Mouse (Mus musculus) midbrain, embryonic 14.5 days (tissue): ENCODE measurements around the gene Ist1. TPM values are rescaled to one million over a fixed set of nuclear protein-coding genes. Genes with fewer than 3 reads are reported as not detected.

ENCODE experiments used
- ATAC-seq: fragments of 200-750 bp; cut with Nextera tagmentation; 2 replicates; pipeline ENCODE4 v1.8.0; 2017; ENCODE audit warnings: moderate number of reproducible peaks, moderate library complexity; ENCODE audit not compliant: low FRiP score, low TSS enrichment
- DNase-seq: peaks from one replicate; pipeline ENCODE4 v3.0.0-alpha.2; 2015
- H3K27ac ChIP-seq: fragments of 300-500 bp; sonication (generic); replicated peaks from 2 replicates; pipeline ENCODE4 v1.5.1; 2014; ENCODE audit warnings: mild to moderate bottlenecking, low read depth, low read length, moderate library complexity
- H3K27me3 ChIP-seq: fragments of 300-500 bp; sonication (generic); 2 replicates; pipeline ENCODE4 v1.6.1; 2014; ENCODE audit warnings: low read length, control low read depth, mixed read lengths; ENCODE audit not compliant: control insufficient read depth, insufficient read depth
- H3K36me3 ChIP-seq: fragments of 300-500 bp; sonication (generic); 2 replicates; pipeline ENCODE4 v1.6.1; 2014; ENCODE audit warnings: low read length, control low read depth; ENCODE audit not compliant: control insufficient read depth, insufficient read depth
- H3K4me1 ChIP-seq: fragments of 300-500 bp; sonication (generic); 2 replicates; pipeline ENCODE4 v1.6.1; 2014; ENCODE audit warnings: mild to moderate bottlenecking, antibody characterized with exemption, low read length, control low read depth; ENCODE audit not compliant: control insufficient read depth, insufficient read depth
- H3K4me2 ChIP-seq: fragments of 300-500 bp; sonication (generic); 2 replicates; pipeline ENCODE4 v1.6.1; 2014; ENCODE audit warnings: mild to moderate bottlenecking, low read length, moderate library complexity
- H3K4me3 ChIP-seq: fragments of 300-500 bp; sonication (generic); replicated peaks from 2 replicates; pipeline ENCODE4 v1.5.1; 2014; ENCODE audit warnings: low read depth, low read length
- H3K9ac ChIP-seq: fragments of 300-500 bp; sonication (generic); replicated peaks from 2 replicates; pipeline ENCODE4 v1.6.1; 2014; ENCODE audit warnings: mild to moderate bottlenecking, low read length, moderate library complexity
- H3K9me3 ChIP-seq: fragments of 300-500 bp; sonication (generic); 2 replicates; pipeline ENCODE4 v1.6.1; 2016; ENCODE audit warnings: low read length, control low read depth, mixed read lengths; ENCODE audit not compliant: control insufficient read depth
- WGBS: fragments of 180-500 bp; shearing (Covaris S2); extraction: QIAGEN DNeasy Blood & Tissue Kit; methylation state at CpG from one replicate; pipeline ENCODE4 v1.1.7; 2014; 5-methylcytosine and 5-hydroxymethylcytosine counted together
- polyA plus RNA-seq: library from polyadenylated mRNA; unstranded; fragments of >200 nt; fragmentation: Nextera tagmentation; extraction: Ambion mirVana; gene quantifications from 2 replicates; pipeline ENCODE4 v1.2.1, GENCODE M21; 2014

The Ist1 gene
- polyA plus RNA-seq, 1 experiment from 2014 or later = 187 TPM

DNA sequence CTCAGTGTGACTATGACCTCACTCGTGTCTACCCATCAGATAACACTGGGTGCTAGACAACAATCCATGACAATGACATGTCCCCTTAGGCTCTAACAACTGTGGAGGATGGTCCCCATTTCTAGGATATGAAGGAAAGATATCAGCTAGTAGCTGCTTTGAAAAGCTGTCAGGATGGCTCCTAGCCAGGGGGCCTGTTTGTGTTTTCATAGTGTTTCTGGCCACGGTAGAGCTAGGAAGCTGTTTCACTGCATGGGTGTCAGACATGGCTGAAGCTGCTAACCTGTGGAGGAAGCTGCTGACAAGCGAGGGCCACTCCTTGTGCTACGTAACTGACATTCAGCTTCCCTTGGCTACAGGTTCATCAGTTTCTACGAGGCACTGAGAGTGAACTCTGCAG lies 26.4 kb downstream of the Ist1 start:
- Histone ChIP-seq H3K27ac (no peak overlapping the region), H3K36me3 (peaks cover 41% of the 10 kb centered on the region), H3K27me3 (no peaks in the 10 kb centered on the region), H3K4me3 (no peak overlapping the region), H3K9me3 (no peaks in the 10 kb centered on the region), H3K4me1 (no peaks in the 10 kb centered on the region), H3K9ac (no peak overlapping the region), H3K4me2 (no peak overlapping the region)
- ATAC-seq = no peak
- 88% methylated on average over 5 of the region's 5 CpGs for WGBS
- no peak for DNase-seq

DNA sequence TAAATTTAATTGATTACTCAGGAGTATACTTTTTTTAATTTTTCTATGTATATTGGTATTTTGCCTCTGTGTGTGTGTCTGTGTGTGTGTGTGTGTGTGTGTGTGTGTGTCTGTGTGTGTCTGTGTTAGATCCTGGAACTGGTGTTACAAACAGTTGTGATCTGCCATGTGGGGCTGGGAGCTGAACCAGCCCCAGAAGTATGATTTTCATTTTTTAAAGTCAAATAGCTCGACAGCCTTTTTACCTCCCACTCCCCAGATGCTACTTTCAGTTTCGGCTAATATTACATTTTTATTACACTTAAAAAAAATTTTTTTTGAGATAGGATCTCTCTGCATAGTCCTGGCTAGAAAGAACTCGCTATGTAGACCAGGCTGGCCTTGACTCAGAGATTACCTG lies 30.7 kb downstream of the Ist1 start:
- Histone ChIP-seq H3K9ac (no peak overlapping the region), H3K9me3 (no peaks in the 10 kb centered on the region), H3K4me3 (no peak overlapping the region), H3K4me1 (no peaks in the 10 kb centered on the region), H3K27ac (no peak overlapping the region), H3K36me3 (peaks cover 8% of the 10 kb centered on the region), H3K27me3 (no peaks in the 10 kb centered on the region), H3K4me2 (no peak overlapping the region)
- WGBS = 86% methylated on average over 3 of the region's 3 CpGs
- ATAC-seq = no peak
- no peak for DNase-seq

DNA sequence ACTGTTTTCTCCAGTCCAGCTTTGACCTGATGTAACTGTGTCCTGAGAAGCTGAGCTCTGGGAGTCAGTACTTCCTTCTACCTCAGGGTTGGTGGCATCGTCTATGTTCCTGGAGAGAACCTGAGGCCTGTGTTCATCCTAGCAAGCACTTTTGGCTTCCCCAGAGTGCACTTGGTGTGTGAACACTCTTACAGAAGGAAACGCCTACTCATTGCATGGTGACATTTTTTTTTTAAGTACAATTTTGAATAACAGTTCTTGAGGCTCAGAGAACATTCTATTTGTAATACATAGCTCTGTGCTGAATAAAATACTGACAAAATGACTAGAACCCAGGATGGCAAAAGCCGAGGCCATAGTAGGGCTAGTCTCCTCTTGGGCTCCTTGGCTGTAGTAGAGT lies 36.2 kb downstream of the Ist1 start:
- H3K9me3 ChIP-seq = no peaks in the 10 kb centered on the region
- ATAC-seq (no peak), DNase-seq (no peak)
- no peaks in the 10 kb centered on the region for H3K27me3 ChIP-seq
- WGBS = 92% methylated on average over 3 of the region's 3 CpGs
- H3K4me3 ChIP-seq = no peak overlapping the region
- no peak overlapping the region for H3K9ac ChIP-seq
- no peaks in the 10 kb centered on the region for H3K36me3 ChIP-seq
- no peak overlapping the region for H3K27ac ChIP-seq
- no peaks in the 10 kb centered on the region for H3K4me1 ChIP-seq
- no peak overlapping the region for H3K4me2 ChIP-seq

DNA sequence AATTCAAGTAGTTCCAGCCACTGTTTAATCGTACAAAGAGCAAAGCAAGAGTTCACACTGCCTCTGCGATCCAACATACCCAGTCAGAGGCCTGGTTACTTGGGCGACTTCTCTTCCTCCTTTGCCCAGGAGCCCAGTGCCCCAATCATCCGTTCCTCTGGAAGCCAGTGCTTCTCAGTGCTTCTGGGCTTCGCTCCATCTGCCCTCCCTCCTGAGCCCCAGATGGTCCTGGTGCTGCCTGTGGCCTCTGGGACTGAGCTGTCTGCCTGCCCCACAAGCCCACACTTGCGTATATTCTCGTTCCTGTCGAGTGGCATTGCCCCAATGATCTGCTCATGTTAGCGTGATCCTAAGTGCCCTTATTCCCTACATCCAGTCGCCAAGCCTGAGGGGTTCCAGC lies 42.3 kb downstream of the Ist1 start:
- ATAC-seq (no peak), DNase-seq (no peak)
- Histone ChIP-seq H3K9ac (no peak overlapping the region), H3K9me3 (no peaks in the 10 kb centered on the region), H3K27me3 (no peaks in the 10 kb centered on the region), H3K27ac (no peak overlapping the region), H3K4me1 (no peaks in the 10 kb centered on the region), H3K36me3 (no peaks in the 10 kb centered on the region), H3K4me3 (no peak overlapping the region), H3K4me2 (no peak overlapping the region)
- WGBS = 81% methylated on average over 10 of the region's 10 CpGs

DNA sequence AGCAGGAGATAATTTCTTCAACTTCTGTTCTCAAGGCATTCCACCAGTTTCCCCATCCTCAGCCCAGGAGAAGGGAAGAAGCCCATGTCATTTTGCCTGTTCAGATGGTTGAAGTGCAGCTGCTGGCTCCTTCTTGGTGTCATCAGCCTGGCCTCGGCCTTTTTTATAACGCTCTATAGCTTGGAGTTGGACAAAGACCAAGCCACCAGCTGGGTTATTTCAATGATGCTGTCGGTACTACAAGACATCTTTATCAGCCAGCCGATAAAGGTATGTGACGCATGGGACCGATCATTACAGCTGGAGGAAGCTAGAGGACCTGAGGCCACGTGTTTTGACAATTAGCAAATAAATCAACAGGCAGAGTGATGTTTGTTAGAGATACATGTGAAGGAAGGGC lies 44.6 kb downstream of the Ist1 start:
- Histone ChIP-seq H3K36me3 (no peaks in the 10 kb centered on the region), H3K9ac (no peak overlapping the region), H3K9me3 (no peaks in the 10 kb centered on the region), H3K4me3 (no peak overlapping the region), H3K27me3 (no peaks in the 10 kb centered on the region), H3K27ac (no peak overlapping the region), H3K4me2 (no peak overlapping the region), H3K4me1 (no peaks in the 10 kb centered on the region)
- ATAC-seq = no peak
- 50% methylated on average over 7 of the region's 7 CpGs for WGBS
- no peak for DNase-seq

DNA sequence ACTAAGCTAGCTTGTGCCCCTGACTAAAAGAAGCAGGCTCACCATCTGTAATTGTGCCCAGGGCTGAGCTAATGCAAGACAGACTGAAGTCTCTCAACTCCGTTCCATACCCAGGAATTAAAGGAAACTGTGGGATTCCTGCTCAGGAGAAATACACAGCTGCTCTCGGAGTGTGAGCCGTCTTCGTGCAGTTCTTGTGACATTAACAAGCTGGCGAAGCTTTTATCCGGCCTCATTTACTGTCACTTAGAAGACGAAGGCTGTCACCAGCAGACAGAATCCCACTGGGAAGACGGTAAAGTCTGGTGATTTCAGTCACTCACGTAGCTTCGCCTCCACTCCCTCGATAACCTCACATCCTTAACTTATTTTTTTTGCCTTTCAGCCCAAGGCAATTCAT lies 45.7 kb downstream of the Ist1 start:
- no peak overlapping the region for H3K27ac ChIP-seq
- ATAC-seq = no peak
- H3K4me3 ChIP-seq = no peak overlapping the region
- H3K27me3 ChIP-seq = no peaks in the 10 kb centered on the region
- WGBS = 73% methylated on average over 11 of the region's 11 CpGs
- DNase-seq = peak; percentile 9
- no peak overlapping the region for H3K4me2 ChIP-seq
- H3K9me3 ChIP-seq = no peaks in the 10 kb centered on the region
- H3K36me3 ChIP-seq = no peaks in the 10 kb centered on the region
- no peaks in the 10 kb centered on the region for H3K4me1 ChIP-seq
- H3K9ac ChIP-seq = no peak overlapping the region

DNA sequence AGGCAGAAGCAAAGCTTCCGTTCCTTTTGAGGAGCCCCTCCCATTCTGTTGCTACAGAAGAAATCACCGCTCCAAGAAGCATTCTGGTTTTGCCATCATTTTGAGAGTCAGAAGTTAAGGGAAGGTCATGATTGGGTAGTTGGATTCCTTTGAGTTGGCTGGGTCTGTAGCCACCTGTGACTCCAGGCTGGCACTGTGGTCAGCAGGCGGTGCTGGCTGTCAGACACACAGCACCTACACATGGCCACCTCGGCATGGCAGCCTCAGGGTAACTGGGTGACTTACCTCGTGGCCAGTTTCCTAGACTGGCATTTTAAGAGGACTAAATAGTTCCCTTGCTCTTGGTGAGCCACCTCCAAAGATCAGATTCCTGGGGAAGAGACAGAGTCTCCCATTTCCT lies 51.8 kb downstream of the Ist1 start:
- H3K9ac ChIP-seq = no peak overlapping the region
- no peak overlapping the region for H3K4me2 ChIP-seq
- no peaks in the 10 kb centered on the region for H3K9me3 ChIP-seq
- DNase-seq (no peak), ATAC-seq (no peak)
- WGBS = 75% methylated on average over 5 of the region's 5 CpGs
- H3K4me3 ChIP-seq = no peak overlapping the region
- no peak overlapping the region for H3K27ac ChIP-seq
- no peaks in the 10 kb centered on the region for H3K4me1 ChIP-seq
- no peaks in the 10 kb centered on the region for H3K36me3 ChIP-seq
- H3K27me3 ChIP-seq = no peaks in the 10 kb centered on the region

DNA sequence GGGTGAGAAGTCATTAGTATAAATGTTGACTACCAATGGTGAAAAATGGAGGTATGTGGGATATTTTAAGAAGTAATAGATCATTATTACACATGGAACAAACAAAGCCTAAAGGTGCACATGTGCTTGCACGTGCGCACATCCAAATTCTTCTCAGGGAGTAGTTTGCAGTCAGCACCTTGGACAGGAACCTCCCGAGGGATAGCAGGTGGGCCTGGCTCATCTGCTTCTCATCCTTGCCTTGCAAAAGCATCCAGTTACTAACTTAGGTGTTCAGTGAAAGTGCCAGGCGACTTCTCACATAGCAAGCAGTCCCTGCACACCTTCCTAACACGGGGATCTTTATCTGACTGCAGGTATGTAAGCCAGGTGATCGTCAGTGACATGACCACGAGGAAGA lies 52.6 kb downstream of the Ist1 start:
- no peaks in the 10 kb centered on the region for H3K4me1 ChIP-seq
- H3K27me3 ChIP-seq = no peaks in the 10 kb centered on the region
- H3K9me3 ChIP-seq = no peaks in the 10 kb centered on the region
- ATAC-seq = no peak
- H3K27ac ChIP-seq = no peak overlapping the region
- no peak overlapping the region for H3K4me3 ChIP-seq
- WGBS = 62% methylated on average over 7 of the region's 7 CpGs
- no peaks in the 10 kb centered on the region for H3K36me3 ChIP-seq
- no peak overlapping the region for H3K9ac ChIP-seq
- no peak for DNase-seq
- no peak overlapping the region for H3K4me2 ChIP-seq

DNA sequence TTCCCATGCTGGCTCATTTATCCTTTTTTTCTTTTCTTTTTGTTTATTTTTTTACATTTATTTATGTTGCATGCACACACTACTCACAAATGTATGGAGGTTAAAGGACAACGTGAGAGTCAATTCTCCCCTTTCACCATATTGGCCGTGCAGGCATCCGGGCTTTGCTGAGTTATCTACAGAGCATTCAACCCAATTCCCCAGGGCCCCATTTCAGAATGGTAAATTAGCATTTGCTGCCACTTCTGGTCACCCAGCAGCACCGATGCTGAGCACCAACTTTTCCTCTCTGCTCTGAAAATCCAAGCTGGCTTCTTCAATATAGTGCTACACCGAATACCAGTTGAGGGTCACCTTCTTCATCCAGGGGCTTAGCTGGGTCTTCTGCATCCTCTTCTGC lies 54.2 kb downstream of the Ist1 start:
- no peak for DNase-seq
- no peak for ATAC-seq
- Histone ChIP-seq H3K4me3 (no peak overlapping the region), H3K9me3 (no peaks in the 10 kb centered on the region), H3K36me3 (no peaks in the 10 kb centered on the region), H3K9ac (no peak overlapping the region), H3K27me3 (no peaks in the 10 kb centered on the region), H3K4me1 (no peaks in the 10 kb centered on the region), H3K4me2 (no peak overlapping the region), H3K27ac (no peak overlapping the region)
- 72% methylated on average over 5 of the region's 5 CpGs for WGBS
